Mouse (Mus musculus) intestine, embryonic 16.5 days (tissue): ENCODE results near the gene Gle1. TPM values are rescaled to one million over a fixed set of nuclear protein-coding genes. Genes with fewer than 3 reads are reported as not detected.
"Not testable (repeated sequence)": the region's sequence is repeated elsewhere in the genome, so short reads cannot be mapped to it uniquely, and the experiment has no call there.

ENCODE experiments used
- ATAC-seq: fragments of 200-750 bp; cut with Nextera tagmentation; 2 replicates; pipeline ENCODE4 v1.8.0; 2017; ENCODE audit warnings: moderate TSS enrichment, moderate library complexity
- H3K27ac ChIP-seq: fragments of 300-500 bp; sonication (generic); 2 replicates; pipeline ENCODE4 v1.5.1; 2014; ENCODE audit warnings: mild to moderate bottlenecking, low read length
- H3K27me3 ChIP-seq: fragments of 300-500 bp; sonication (generic); replicated peaks from 2 replicates; pipeline ENCODE4 v1.6.1; 2014; ENCODE audit warnings: low read length, control low read depth, mixed read lengths; ENCODE audit not compliant: control insufficient read depth, insufficient read depth
- H3K36me3 ChIP-seq: fragments of 300-500 bp; sonication (generic); 2 replicates; pipeline ENCODE4 v1.6.1; 2014; ENCODE audit warnings: low read length, control low read depth; ENCODE audit not compliant: control insufficient read depth, insufficient read depth
- H3K4me1 ChIP-seq: fragments of 300-500 bp; sonication (generic); 2 replicates; pipeline ENCODE4 v1.6.1; 2014; ENCODE audit warnings: low read length, control low read depth, mixed read lengths; ENCODE audit not compliant: control insufficient read depth, insufficient read depth
- H3K4me2 ChIP-seq: fragments of 300-500 bp; sonication (generic); 2 replicates; pipeline ENCODE4 v1.6.1; 2014; ENCODE audit warnings: low read depth, low read length, control low read depth
- H3K4me3 ChIP-seq: fragments of 300-500 bp; sonication (generic); 2 replicates; pipeline ENCODE4 v1.5.1; 2014; ENCODE audit warnings: mild to moderate bottlenecking, low read length
- H3K9ac ChIP-seq: fragments of 300-500 bp; sonication (generic); 2 replicates; pipeline ENCODE4 v1.6.1; 2014; ENCODE audit warnings: low read depth, low read length
- H3K9me3 ChIP-seq: fragments of 300-500 bp; sonication (generic); 2 replicates; pipeline ENCODE4 v1.6.1; 2016; ENCODE audit warnings: low read length, control low read depth; ENCODE audit not compliant: control insufficient read depth
- WGBS: fragments of 180-500 bp; shearing (Covaris S2); extraction: QIAGEN DNeasy Blood & Tissue Kit; methylation state at CpG from one replicate; pipeline ENCODE4 v1.1.7; 2014; 5-methylcytosine and 5-hydroxymethylcytosine counted together
- polyA plus RNA-seq: library from polyadenylated mRNA; unstranded; fragments of >200 nt; fragmentation: Nextera tagmentation; extraction: Ambion mirVana; gene quantifications from 2 replicates; pipeline ENCODE4 v1.2.1, GENCODE M21; 2015

Gene Gle1
- 38.2 and 44.6 TPM in 2 replicates for polyA plus RNA-seq

DNA sequence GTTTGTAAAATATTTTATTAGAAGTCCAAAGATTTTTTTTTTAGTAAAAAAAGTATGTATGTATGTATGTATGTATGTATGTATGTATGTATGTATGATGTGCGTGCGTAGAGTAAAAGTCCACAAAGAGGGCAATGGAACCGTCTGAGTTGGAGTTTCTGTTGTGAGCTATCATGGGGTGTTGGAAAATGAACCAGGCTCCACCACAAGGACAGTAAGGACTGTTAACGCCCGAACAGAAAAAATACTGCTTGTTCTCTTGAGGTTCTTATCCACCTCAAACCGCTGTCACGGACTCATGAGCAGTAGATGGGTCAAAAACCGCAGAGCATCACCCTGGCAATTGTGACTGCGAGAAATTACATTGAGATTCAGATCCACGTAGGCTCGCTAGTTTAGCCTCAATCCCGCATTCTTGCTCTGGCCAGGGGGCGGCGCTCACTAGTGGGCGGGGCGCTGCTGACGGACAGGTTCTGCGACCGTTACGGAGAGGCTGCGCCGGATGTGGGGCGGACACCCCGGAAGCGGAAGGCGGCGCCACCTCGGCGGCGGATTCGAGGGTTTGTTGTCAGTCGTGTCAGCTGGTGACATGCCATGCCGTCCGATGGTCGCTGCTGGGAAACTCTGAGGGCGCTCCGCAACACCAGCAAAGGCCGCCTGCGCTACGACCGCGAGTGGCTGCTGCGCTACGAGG, at the start of gene Gle1:
Gle1 (plus strand) TSS at position 521 of the 694 bp plus-strand sequence.
- H3K27ac ChIP-seq: peak within 1 kb of the TSS; percentile 87
- WGBS: 3% methylated on average over 44 of the region's 44 CpGs
- peaks cover 5% of the 10 kb centered on the region for H3K4me1 ChIP-seq
- H3K27me3 ChIP-seq: no peaks in the 10 kb centered on the region
- H3K9me3 ChIP-seq: no peaks in the 10 kb centered on the region
- H3K4me3 ChIP-seq: peak within 1 kb of the TSS; percentile 97
- peaks cover 3% of the 10 kb centered on the region; the same call in 1 of the 2 replicates for H3K36me3 ChIP-seq
- ATAC-seq: peak; percentile 98
- peak within 1 kb of the TSS; percentile 71 for H3K4me2 ChIP-seq
- peak within 1 kb of the TSS; percentile 80 for H3K9ac ChIP-seq

DNA sequence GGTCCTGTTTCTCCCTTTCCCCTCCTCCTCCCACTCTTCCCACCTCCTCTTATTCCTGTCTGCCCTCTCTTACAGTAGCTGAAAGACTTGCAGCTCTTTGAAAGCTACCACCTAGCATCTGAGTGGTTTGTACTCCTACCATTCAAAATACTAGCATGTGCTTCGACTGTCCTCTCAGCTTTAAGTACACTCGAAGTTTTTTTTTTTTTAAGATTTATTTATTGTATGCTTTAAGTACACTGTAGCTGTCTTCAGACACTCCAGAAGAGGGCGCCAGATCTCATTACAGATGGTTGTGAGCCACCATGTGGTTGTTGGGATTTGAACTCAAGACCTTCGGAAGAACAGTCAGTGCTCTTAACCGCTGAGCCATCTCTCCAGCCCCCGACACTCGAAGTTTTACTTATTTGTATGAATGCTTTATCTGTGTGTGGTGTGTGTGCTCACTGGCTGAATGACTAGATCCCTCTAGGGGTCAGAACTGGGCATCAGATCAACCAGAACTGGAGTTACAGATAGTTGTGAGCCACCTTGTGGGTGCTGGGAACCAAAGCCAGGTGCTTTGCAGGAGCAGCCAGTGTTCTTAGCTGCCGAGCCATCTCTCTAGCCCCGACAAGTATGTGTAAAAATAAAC, 48.5 kb upstream of the Gle1 start:
- H3K9ac ChIP-seq, H3K9me3 ChIP-seq, H3K4me1 ChIP-seq, H3K36me3 ChIP-seq, H3K4me3 ChIP-seq, H3K27ac ChIP-seq, ATAC-seq, H3K27me3 ChIP-seq, H3K4me2 ChIP-seq: not testable (repeated sequence)
- 77% methylated on average over 9 of the region's 9 CpGs for WGBS

DNA sequence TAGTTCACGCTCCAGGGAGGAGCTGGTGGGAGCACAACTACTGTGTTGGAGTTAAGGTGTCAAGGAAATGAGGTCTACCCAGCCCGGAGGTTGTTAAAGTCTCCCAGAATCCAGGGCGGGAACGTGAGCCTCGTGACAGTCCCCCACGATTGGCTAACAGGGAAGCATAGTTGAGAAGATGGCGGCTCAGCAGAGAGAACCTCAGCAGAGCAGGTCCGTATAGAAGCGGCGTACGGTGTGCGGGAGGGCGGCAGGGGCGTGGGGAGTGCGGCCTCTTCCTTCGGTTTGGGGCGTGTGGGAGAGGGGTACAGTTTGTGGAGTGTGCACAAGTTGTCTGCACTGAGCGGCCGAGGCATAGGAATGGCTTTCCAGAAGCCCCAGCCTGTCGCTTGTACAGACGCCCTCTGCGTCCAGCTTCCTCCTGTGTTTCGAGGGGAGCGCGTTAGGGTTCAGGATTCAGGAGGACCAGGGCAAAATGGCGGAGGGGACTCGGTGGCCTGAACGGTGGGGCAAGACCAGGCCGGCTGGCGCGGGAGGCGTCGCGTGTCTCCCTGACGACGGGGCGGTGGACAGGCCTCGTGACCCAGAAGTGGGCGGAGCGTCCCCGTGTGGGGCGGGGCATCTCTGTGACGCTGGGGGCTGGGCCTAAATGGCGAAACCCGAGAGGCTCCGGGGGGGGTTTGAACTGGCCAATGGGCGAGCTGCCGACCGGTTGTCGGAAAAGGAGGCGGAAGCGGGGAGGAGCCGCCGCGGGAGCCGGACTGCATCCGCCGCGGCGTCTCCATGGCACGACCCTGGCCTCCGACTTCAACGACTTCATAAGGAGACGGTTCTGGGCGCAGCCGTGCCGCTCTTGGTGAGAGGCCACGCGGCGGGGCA, 45.9 kb upstream of the Gle1 start, which contains the start of gene Odf2:
Odf2 (plus strand) TSS at position 156 of the 879 bp plus-strand sequence.
- Histone ChIP-seq H3K27me3 (no peaks in the 10 kb centered on the region), H3K27ac (peak within 1 kb of the TSS; percentile 84), H3K4me3 (peak within 1 kb of the TSS; percentile 100), H3K9ac (peak within 1 kb of the TSS; percentile 89), H3K9me3 (no peaks in the 10 kb centered on the region), H3K4me2 (peak within 1 kb of the TSS; percentile 96), H3K4me1 (peaks cover 7% of the 10 kb centered on the region), H3K36me3 (0 out of 2 replicates have a peak, but pooled peaks cover 5% of the 10 kb centered on the region)
- 2% methylated on average over 65 of the region's 70 CpGs for WGBS
- peak; percentile 89 for ATAC-seq

DNA sequence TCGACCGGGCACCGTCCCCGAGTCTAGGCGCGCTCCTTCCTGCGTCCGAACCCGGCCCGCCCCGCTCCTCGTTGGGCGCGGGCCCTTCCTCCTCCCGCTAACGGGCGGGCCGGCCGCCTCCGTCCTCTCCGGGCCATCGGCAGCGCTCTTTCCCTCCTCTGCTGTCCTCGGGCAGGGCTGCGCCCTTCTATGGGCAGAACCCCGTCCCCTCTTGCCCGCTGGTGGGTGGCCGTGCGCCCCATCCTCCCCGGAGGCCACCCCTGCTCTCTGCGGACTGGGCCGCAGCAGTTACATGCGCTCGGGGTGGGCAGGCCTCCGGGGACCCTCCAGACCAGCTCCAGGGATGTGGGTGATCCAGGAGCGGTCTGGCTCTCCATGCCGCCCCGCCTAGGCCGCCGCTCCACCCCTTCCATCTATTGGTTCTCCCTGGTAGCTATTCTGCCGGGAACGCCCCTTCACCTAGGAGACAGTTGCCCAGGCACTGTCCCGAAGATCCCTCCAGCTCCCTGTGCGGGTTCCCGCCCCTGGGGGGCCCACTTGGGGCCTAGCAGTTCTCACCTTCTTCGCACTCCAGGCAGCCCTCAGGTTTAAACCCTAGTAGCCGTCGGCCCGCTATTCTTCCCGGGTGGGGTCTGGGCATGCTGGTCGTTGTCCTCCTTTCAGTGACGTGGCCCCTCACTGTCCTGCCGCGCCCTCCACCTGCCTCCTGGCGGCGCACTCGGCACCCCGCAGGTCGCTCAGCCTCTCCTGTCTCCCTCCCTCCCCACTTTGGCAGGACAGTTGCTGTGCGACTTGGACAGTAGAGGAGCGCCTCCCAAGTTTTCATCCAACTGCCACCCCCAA, 45.0 kb upstream of the Gle1 start:
- Histone ChIP-seq H3K36me3 (0 out of 2 replicates have a peak, but pooled peaks cover 5% of the 10 kb centered on the region), H3K4me1 (peaks cover 7% of the 10 kb centered on the region), H3K9ac (peak overlapping the region; percentile 89), H3K4me2 (peak overlapping the region; percentile 87), H3K4me3 (peak overlapping the region; percentile 100), H3K9me3 (no peaks in the 10 kb centered on the region), H3K27ac (peak overlapping the region; percentile 84), H3K27me3 (no peaks in the 10 kb centered on the region)
- ATAC-seq: peak; percentile 95
- WGBS: 1% methylated on average over 60 of the region's 61 CpGs

DNA sequence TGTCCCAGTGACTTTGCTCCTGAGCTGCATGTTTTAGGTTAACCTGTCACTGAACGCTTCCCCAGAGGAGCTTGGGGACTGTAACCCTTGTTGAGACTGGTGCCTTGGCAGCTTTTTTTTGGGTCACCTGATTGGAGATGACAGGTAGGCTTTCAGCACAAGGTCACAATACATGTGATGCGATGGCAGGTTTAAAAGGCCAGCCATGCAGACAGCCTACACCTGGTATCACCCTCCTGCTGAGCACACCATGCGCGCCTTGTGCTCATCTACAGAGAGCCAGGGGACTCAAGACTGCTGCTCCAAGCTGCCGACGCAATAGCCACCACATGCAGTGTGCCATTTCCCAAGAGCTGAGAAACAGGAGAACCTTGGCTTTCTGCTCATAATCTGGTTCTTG, 43.5 kb upstream of the Gle1 start:
- Histone ChIP-seq H3K4me2 (no peak overlapping the region), H3K4me1 (peaks cover 7% of the 10 kb centered on the region), H3K4me3 (no peak overlapping the region), H3K9ac (no peak overlapping the region), H3K9me3 (no peaks in the 10 kb centered on the region), H3K27ac (no peak overlapping the region), H3K36me3 (0 out of 2 replicates have a peak, but pooled peaks cover 5% of the 10 kb centered on the region), H3K27me3 (no peaks in the 10 kb centered on the region)
- no peak for ATAC-seq
- WGBS: 93% methylated on average over 6 of the region's 6 CpGs

DNA sequence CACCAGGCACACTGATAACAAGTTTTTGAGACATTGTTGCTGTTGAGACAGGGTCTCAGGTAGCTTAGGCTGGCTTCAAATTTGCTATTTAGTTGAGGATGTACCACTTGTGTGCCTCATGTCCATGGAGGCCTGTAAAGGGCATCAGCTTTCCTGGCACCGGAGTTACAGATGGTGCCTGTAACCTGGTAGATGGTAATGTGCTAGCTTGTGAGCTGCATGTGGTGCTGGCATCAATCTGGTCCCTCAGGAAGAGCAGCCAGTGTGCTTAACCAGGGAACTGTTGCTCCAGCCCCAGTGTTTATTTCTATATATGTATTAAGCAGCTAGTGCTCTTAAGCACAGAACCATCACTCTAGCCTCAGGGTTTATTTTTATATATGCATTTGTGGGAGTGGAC, 39.2 kb upstream of the Gle1 start:
- H3K27me3 ChIP-seq: no peaks in the 10 kb centered on the region
- peaks cover under 1% of the 10 kb centered on the region for H3K4me1 ChIP-seq
- peaks cover 8% of the 10 kb centered on the region; the same call in 1 of the 2 replicates for H3K36me3 ChIP-seq
- no peak for ATAC-seq
- no peaks in the 10 kb centered on the region for H3K9me3 ChIP-seq
- no peak overlapping the region for H3K4me2 ChIP-seq
- no peak overlapping the region for H3K27ac ChIP-seq
- H3K9ac ChIP-seq: no peak overlapping the region
- 94% methylated on average over 1 of the region's 1 CpGs for WGBS
- no peak overlapping the region for H3K4me3 ChIP-seq

DNA sequence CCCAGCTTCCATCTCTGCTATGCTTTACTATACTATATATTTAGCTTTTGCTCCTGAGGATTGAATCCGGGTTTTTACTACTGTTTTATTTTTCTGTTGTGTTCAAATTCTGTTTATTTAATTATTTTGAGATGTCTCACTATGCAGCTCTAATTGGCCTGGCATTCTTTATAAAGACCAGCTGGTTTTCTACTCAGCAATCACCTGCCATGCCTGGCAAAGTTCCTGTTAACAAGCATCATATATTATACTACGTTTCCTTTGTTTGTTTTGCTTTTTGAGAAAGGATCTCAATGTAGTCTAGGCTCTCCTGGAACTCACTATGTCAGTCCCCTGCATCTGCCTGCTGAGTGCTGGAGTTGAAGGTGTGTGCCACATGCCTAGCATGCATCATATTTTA, 37.9 kb upstream of the Gle1 start:
- Histone ChIP-seq H3K9ac (no peak overlapping the region), H3K36me3 (peaks cover 20% of the 10 kb centered on the region; the same call in 1 of the 2 replicates), H3K9me3 (no peaks in the 10 kb centered on the region), H3K27ac (no peak overlapping the region), H3K4me2 (no peak overlapping the region), H3K4me1 (no peaks in the 10 kb centered on the region), H3K4me3 (no peak overlapping the region), H3K27me3 (no peaks in the 10 kb centered on the region)
- 88% methylated on average over 2 of the region's 2 CpGs for WGBS
- ATAC-seq: no peak

DNA sequence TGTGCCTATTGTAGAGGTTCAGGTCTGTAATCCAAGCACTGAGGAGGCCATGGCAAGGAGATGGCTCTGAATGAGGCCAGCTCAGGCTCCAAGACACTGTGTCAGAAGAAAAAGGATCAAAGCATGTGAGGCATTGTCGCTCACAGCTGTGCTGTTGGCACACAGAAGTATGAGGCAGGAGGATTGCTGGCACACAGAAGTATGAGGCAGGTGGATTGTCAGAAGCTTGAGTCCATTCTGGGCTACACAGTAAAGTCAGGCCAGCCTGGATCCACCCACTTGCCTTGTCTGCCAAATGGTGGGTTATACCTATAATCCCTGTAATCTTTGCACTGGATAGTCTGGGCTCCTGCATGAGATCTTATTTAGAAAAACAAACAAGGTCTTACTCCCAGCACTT, 37.1 kb upstream of the Gle1 start:
- no peak overlapping the region for H3K9ac ChIP-seq
- WGBS: 93% methylated on average over 1 of the region's 1 CpGs
- ATAC-seq: no peak
- no peaks in the 10 kb centered on the region for H3K4me1 ChIP-seq
- H3K4me2 ChIP-seq: no peak overlapping the region
- no peaks in the 10 kb centered on the region for H3K27me3 ChIP-seq
- no peak overlapping the region for H3K4me3 ChIP-seq
- H3K9me3 ChIP-seq: no peaks in the 10 kb centered on the region
- H3K27ac ChIP-seq: no peak overlapping the region
- peaks cover 21% of the 10 kb centered on the region for H3K36me3 ChIP-seq
